Mouse (Mus musculus): Measurements from ENCODE around the gene Dusp22.

Dusp22 gene

DNA sequence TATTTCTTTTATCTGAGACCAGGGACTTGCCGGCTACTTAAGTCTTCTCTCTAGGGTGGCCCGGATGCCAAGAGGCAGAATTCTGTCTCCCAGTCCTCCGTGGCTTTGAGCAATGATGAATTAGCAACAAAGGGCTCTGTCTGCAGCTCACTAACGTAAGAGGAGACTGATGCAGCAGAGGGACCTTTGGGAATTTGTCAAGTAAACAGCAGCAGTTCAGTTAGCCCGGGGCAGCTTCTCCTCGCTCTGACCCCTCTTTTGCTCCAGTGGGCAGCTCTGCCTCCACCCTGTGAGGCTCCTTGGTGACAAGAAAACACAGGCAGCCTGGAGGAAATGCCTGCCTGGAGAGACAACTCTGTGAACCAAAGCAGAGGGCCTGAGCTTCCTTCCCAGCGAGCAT is 62.8 kb downstream of the Dusp22 start:
- no peak for DNase-seq

- no peak for DNase-seq
Measured at GRCm38 (mm10) chr13:30723258-30723657, 63.5 kb downstream of the Dusp22 start.

DNA sequence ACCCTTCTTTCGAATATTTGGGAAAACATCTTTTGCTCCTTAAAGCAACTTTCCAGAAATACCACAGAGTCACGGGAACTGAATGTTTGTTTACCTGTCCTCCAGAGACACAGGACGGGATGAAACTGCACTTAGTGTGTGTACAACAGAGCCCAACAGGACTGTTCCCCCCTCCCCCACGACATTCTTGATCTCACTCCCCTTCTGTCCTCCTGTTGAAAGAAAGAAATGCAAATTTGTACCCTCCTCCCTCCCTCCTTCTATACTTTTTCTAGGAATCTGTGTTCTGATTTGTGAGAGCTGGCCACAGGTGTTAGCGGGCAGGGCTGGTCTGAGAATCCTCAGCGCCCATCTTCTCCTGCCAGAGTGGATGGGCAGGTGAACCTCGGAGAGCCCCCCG is 64.1 kb downstream of the Dusp22 start:
- no peak for DNase-seq

DNA sequence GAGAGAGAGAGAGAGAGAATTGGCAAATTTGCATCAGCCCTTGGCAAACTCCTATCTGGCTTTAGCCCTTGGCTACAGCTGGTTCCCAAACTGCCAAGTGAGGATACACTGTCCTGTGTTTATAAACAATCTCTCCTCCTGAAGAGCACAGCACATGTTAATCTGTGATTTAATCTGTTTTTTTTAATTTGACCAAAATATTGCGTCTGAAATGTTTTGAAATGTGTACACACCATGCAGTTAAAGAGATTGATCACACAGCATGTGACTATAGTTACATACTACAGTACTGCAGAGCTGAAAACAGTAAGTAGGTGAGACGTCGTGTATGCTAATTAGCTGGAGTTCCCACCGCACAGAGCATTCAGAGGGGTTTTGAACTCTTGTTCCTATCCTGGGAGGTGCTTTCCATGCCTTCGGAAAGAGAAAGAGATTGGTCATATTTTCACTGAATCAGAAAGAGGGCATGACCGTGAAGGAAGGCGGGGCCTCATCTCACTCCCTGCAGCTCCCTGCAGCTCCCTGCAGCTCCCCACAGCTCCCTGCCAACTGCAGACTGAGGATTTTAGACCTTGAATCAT is 65.0 kb downstream of the Dusp22 start:
- no peak for DNase-seq

GRCm38 (mm10) chr13:30726879-30727278 is 67.1 kb downstream of the Dusp22 start:
- no peak for DNase-seq

DNA sequence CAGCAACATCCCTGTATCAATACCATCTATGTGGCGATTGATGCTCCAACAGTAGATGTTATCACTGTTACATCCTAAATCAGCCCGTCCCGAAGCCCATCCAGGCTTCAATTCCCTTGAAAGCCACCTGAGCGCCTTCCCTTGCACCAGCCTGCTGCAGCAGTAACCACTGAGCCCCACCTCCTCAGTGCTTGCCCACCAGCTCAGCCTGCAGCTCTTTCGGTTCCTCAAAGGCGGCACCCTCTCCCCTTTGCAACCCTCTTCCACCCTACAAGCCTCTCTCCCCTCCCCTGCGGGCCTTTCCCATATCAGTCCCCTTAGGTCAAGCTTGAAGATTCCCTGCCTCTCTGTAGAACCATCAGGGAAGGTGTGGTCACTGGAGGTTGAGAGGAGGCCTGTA is 68.4 kb downstream of the Dusp22 start:
- no peak for DNase-seq

DNA sequence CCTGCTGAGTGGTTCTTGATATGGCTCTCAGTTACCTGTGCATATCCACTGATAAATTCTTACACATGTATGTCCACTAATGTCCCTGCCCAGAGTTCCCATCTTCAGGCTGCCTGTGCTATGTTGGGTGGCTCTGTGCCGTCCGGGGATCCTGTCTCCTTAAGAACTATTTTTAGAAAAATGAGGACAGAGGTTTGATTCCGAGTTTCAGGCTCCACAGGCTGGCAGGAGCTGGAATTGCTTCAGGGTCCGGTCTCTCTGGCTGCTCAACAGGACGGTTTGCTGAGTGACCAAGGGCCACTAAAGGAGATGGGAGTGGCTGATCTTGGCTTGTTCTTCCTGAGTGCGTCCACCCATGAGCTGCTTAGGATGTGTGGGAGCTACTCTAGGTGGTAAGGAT is 69.4 kb downstream of the Dusp22 start:
- DNase-seq = no peak

DNA sequence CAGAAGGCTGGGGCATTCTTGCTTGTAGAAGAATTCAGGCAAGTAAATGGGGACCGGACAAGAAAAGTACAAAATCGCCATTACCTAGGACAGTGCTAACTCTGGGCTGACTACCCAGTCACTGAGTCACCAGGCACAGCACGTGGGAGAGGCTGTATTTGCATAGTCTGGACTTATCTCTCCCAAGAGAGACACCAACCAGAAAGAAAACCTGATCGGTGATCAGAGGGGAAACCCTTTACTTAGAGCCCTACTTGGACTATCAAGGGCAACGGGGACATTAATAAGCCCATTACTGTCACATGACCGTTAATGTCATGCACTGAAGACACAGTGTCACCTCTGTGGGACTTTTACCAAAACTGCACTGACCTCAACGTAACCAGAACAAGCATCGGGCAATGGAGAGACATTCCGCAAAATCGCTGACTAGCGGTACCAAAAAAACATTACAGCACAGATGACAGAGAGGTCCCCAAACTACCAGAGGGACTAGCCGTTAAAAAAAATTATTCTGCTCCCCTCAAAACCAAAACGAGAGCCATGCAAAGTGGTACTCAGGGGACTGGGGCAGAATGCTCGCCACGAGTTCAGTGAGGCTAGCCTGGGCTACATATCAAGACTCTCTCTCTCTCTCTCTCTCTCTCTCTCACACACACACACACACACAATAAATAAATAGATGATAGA is 70.5 kb downstream of the Dusp22 start:
- DNase-seq = no peak

- peak; percentile 29 for DNase-seq
Measured at GRCm38 (mm10) chr13:30732709-30733445, 73.1 kb downstream of the Dusp22 start.

DNA sequence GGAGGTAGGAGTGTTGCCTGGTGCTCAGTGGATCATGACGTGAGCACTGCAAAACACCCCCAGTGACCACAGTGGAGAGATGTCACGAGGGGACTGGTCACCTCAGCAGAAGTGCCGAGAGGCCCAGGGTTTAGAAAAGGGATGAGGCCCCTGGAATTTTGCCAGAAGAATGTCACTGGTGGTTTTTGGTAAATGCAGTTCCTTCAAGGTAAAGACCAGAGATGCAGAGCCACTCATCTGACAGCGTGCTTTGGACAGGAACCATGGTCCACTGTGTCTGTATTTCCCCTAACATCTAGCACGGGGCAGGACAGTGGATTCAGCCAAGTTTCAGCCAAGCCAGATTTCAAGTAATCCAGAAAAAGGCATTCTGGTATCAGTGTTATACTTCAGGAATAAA is 76.9 kb downstream of the Dusp22 start:
- DNase-seq = no peak

DNA sequence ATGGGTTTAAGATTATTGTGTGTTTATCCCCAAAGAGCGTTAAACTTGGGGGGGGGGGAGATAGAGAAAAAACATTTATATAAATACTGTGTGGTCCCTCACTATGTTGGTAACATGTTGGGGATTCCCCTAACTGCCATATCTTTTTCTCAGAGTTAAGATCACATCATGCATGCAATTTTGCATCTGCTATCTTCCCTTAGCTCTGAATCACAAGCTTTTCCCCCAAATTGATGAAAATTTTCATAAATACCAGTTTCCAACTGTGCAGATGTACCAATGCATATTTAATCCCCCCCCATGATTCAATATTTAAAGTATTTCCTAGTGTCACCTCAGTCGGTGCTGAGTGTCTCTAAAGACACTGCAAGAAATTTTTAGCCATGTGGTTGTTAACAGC is 77.5 kb downstream of the Dusp22 start:
- no peak for DNase-seq

DNA sequence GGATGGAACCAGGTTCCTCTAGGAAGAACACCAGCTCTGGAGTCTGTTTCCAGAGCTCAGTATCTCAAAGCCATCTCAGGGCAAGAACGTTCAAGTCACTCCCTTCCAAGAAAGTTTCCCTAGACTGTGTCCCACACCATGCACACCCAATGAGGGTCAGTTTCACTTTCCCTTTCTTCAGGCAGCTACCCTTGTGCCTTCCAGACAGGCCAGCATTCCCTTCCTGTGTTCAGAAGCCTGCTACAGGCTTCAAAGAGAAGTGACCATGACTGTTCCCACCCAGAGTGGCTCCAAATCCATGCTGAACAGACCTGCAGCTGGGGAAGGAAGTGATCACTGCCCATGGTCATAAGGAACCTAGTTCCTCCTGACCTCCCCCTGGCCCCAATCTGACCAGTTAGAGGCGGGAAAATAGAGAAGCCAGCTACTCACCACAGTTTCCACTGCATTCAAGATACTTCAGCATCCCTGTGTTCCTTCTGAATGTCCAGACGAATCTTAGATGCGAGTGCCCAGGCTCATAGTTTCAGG is 78.6 kb downstream of the Dusp22 start:
- DNase-seq = no peak

DNA sequence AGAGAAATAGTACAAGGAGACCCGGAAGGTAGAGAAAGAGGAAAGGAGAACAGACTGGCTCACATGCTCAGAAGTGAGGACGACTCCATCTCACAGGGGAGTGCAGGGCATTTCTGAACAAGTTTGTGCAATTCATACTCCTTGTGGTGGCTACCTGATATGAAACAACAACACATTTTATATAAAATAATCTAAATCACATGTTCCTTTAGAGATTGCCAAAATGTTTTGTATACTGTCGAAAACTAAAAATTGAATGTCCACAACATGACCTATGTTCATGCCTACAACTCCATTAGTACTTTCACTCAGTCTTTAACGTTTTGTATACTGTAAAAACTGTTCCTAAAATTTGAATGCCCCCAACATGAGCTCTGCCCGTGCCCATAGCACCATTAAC is 81.4 kb downstream of the Dusp22 start:
- no peak for DNase-seq

DNA sequence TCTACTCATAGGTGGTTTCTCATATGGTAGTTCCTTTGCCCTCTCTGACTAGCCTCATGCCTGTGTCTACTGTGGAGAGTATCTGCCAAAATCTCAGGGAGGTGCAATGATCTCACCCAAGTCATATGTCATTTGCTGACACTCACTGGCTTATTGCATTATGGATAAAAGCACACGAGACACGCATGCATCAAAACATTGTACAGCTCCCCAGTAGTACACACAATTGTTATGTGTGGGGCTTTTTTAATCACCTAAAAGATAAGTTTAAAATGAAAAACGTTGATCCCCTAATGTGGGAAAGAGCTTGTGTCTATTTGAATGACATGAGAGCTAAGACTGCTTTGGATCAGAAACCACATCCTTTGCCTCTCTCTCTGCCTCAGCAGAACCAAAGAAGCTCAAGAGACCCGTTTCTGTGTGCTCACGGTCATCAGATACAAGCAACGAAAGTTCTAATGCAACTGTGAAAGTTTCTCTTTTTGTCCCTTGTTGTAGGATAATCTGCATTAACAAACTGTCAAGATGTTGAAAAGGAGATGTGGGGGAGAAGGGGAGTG is 82.7 kb downstream of the Dusp22 start:
- no peak for DNase-seq

- DNase-seq = no peak
Measured at GRCm38 (mm10) chr13:30745121-30745520, 85.3 kb downstream of the Dusp22 start.

DNA sequence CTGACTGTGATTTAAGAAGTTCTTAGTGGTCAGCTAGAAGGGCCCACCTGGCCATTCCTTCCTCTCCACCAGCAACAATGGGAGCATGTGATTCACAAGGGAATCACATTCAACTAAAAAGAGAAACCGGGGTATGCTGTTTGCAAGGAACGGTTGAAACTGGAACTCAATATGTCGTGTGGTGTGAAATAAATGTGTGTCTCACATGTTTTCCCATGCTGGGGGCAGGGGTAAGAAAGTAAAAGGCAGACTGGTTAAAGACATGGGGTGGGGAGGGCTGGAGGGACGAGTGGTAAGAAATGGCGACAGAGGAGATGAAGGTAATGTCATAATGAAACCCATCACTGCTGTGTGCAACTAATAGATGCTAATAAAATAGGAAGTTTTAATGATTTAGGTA is 87.3 kb downstream of the Dusp22 start:
- no peak for DNase-seq

DNA sequence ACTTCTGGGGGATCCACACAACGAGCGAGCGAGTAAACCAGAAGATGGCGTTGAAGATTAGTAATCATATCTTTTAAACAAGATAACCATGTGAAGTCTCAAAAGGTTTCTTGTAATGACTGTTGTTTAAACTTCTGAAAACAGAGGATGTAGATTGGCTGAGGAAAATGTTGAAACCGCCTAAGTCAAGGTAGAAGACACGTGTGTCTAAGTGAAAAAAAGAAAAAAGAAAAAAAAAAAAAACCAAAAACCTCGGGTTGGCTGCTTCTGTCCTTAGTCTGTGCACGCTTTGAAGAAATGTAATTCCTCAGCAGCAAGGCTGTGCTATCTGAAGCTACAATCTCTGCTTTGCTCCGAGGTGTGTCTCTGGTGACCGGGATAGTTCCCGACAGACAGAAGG is 87.7 kb downstream of the Dusp22 start:
- DNase-seq = no peak

DNA sequence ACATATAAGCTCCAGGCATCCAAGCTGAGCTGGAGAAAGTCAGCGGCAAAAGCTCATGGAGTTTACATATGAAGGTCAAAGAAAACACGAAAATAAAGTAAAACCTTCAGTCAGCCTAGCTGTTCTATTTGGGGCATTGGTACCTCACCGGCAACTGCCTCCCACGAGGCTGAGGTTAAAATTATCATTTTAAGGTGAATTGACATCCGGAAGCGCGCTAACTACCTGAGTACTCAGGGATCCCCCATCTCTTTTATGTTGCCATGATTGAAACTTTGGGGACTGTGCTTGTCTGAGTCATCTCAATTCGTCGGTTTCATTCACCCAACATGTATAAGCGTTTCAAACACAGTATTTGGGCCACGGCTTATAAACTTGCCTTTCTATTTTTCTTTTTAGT is 88.5 kb downstream of the Dusp22 start:
- no peak for DNase-seq

GRCm38 (mm10) chr13:30749021-30749556 is 89.3 kb downstream of the Dusp22 start, which contains the start of gene Irf4:
Gene Irf4 (plus strand): TSS chr13:30749226.
- DNase-seq = peak; percentile 80

- no peak for DNase-seq
Measured at GRCm38 (mm10) chr13:30749557-30750141, 89.8 kb downstream of the Dusp22 start.

GRCm38 (mm10) chr13:30750461-30751303 is 90.9 kb downstream of the Dusp22 start:
- no peak for DNase-seq

GRCm38 (mm10) chr13:30751304-30751580 is 91.4 kb downstream of the Dusp22 start:
- DNase-seq = no peak
